Mouse (Mus musculus): ENCODE measurements at regions not wholly inside any gene's neighbourhood (a gene's known extent, or its start where the extent isn't known, plus 50 kb on each side); places are given as distances from the start of the nearest gene placed in this dataset.

GRCm38 (mm10) chr2:48612251-48612650, 201.7 kb upstream of the Acvr2a start:
- TF ChIP-seq GATA1 (IDR thresholded peaks at IDR 0.05; ENCODE audit: borderline replicate concordance, low read length) (no peak), FLI1 (IDR thresholded peaks at IDR 0.05; ENCODE audit: low read length) (no peak)
